Mouse (Mus musculus): Measurements from ENCODE around the gene Sp4.

Gene Sp4

DNA sequence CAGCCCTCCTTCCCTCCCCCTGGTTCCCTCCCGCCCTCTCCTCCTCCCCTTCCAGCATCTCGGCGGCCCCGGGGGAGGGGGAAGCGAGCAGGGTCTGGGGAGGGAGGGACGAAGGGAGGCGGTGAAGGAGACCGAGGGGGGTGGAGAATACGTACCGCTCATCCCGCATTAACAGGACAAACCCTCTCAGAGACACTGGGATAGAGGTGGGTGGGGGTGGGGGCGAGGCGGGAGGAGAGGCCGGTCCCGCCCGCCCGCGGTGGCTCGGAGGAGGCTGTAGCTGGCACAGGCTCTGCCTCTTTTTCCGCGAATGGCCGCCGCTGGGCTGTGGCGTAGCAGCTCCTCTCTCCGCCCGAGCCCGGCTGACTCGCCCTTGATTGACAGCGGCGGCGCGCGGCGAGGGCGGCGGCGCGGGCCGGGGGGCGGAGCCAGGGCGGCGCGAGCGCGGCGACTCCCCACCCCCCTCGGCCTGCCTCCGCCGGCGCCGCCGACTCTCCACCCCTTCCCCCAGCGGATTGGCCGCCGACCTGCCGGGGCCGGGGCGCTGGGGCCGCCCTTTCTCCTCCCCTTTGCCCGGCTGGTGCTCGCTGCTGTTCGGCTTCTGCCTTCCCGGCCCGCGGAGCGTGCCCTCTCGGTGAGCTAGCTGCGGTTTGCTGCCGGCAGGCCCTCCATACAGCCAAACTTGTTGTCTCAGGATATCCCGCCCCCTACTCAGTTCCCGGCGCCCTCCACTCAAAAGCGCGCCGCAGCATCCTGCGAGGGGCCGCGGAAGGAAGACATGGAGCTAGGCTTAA, at the start of gene Sp4:
Gene Sp4, minus strand, starts transcription at position 369 of the 794 bp plus-strand sequence.
- DNase-seq (ENCODE audit: low spot score in 2 of 2) = peak; percentile 92 to 93

DNA sequence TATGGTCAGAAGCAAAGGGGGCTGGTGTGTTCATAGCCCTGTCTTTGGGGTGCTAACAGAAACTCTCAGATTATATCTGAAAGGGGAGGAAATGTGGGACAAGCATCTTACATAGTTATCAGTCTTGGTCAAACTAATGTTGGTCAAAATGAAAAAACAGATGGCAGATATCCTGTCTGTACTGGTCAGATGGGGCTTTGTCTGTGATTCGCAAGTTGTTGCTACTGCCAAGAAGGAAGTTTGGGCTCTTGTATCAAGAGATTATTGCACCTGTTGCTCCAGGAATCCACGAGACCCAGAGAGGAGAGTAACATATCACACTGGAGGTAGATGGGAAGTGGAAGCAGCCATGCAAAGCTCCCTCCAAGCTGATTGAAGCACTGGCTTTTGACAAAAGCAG, 37.9 kb upstream of the Sp4 start:
- no peak for DNase-seq (ENCODE audit: low spot score in 2 of 2)

DNA sequence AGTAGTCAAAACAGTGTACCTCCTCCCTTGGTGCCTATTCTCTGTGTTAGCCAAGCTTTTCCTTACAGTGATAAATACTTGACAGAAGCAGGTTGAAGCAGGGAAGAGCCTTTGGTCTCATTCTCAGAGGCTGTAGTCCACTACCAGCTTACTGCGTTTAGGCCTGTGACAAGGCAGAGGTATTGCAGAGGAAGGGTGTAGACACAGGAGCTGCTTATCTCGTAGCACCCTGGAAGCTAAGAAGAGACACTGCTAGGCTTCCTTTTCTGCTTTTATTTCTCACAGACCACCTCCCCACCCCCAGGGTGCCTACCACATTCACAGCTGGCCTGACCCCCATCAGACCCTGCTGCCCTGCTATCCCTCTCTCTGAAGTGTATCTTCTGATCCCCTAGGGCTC, 37.0 kb upstream of the Sp4 start:
- DNase-seq (ENCODE audit: low spot score in 2 of 2) = no peak

DNA sequence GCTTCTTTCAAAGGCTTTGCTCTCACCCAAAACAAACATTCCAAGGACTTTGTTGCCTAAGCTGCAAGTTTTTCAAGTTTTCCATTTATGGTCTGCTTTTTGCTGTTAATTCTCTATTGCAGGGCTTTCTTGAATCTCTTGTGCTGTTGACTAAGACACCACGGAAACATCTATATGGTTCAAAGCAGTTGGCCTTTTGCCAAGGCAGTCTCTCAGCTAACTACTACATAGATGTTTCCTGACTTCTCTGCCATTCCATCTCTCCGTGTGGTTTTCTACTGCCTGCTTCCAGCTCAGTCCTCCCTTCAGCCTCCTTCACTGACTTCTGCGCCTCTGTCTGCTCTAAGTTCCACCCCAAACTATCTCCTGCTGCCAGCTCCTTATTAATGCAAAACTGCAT, 36.1 kb upstream of the Sp4 start:
- no peak for DNase-seq (ENCODE audit: low spot score in 2 of 2)

DNA sequence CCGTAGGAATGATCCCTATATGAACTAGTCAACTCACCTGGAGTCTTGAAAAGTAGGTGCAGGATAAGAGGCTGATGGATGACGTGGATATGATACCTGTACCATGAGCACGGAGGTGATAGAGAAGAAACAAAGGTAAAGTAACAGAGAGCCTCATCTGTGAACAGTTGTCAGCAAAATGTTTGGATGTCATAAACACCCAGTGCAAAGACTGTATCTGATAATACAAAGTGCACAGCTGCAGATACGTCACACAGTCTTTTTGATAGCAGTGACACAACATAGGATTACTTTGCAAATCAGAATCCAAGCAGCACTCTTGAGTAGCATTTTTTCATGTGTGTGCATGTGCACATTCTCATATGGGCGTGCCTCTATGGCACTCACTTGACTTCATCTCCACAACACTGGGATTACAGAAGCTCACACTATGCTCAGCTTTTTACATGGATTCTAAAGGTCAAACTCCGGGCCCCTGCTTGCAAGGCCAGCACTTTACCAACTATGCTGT, 27.6 kb upstream of the Sp4 start:
- DNase-seq (ENCODE audit: low spot score in 2 of 2) = no peak

DNA sequence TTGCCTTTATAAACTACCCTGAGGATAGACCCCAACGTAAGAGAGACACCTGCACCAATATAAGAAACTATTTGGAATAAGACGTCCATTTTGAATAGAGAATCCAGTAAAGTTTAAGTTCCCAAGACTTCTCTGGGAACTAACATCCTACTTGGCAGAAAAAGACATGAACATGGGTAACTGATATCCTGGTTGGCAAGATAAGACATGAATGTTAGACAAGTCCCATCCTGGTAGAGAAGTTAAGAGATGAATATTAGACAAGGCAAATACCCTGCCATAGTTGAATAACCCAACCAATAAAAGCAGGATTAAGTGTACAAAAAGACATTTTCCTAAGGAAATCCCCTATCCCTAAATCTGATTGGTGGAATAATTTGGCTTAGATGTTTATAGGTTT, 26.3 kb upstream of the Sp4 start:
- DNase-seq (ENCODE audit: low spot score in 2 of 2) = no peak

DNA sequence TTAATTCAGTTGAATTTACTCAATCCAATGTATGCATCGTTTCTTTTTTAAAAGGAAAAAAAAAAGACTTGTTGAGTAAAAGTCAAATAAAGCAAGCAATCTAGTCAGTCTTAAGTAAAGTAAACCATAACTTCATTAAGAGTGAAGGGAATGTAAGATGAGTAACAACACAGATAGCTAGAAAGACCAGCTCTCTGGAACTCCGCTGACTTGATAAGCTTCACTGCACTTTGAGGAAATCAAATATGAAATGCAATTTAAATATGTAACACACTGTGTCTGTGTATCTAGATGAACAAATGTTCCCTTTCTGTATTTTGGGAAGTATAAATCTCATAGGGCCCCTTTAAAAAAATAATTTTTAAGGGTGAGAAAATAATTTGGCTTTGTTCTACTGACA, 24.9 kb upstream of the Sp4 start:
- DNase-seq (ENCODE audit: low spot score in 2 of 2) = no peak

DNA sequence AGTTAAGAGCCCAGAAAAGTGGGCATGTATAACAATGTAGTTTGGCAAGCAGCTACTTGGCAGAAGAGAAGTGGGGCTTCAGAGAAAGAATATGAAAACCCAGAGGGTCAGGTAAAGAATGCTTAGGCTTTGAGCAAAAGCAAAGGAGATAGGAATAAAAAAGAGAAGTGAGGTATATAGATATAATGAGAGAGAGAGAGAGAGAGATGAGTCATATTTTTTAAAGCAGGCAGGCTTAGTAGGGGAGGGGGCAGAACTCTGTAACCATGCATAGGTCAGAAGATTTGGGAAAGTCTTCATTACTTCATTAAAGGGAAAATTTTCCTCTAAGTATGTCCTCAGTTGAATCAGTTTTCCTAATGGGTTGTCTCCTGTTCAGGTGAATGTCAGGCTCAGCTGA, 18.8 kb upstream of the Sp4 start:
- DNase-seq (ENCODE audit: low spot score in 2 of 2) = no peak

DNA sequence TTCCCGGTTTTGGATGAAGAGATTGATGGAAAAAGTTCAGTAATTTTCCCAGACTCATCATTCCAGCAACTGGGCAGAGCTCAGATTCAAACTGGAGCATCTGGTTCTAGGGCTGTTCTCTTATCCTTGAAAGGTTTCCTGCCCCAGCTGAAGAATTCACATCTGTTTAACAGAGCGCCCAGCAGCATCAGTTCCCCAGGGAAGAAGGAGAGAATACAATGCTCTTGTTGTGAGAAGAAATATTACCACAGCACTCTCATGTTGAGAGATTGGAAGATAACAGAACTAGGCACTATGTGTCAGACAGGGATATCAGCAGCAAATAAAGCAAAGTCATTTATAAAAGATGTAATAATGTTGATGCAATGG, 13.2 kb upstream of the Sp4 start:
- DNase-seq (ENCODE audit: low spot score in 2 of 2) = no peak

DNA sequence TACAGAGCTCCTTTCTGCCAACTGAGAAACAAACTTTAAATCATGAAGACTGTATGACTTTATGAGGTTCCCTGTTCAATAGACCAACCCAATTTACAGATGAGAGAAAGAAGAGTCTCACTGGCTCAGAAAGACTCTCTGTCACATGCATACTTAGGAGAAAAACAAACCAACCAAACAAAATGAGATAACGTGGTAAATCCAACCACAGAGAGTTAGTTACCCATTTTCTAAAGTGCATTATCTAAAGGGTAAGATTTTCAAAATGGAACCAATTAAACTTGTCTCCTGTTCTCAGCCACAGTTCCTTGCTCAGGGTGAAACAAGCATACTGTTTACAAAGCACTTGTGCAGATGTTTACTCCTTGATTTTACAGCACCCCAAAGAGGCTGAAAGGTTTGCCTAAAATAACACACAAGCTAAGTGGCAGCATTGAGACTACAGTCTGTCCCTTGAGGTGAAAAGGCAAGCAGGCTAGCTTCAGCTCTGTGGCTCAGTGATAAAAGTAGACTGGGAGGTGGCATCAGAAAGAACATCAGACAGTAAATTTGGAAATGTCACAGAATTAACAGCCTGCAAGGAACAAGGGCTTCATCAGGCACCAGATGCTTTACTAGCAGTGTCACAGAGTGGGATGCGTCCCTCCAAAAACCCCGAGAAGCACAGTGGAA, 12.7 kb upstream of the Sp4 start:
- no peak for DNase-seq (ENCODE audit: low spot score in 2 of 2)

DNA sequence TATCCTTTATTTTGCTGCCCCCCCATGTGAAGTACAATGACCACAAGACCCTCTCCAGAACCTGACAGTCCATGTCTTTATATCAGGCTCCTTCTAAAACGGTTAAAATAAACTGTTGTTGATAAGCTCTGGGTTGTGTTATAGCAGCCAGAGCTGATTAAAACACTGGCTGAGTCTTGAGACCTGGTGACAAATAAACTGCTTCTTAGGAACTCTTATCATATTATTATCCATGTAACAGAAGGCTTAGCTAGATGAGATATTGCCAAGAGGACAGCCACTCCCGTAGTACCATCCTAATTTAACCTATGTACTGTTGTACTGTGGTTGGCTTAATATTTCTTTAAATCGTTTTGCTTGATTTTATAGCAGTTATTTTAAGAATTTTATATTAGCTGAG, 2.3 kb upstream of the Sp4 start:
- peak in 1 of 2 experiments; percentile 9 for DNase-seq (ENCODE audit: low spot score in 2 of 2)

DNA sequence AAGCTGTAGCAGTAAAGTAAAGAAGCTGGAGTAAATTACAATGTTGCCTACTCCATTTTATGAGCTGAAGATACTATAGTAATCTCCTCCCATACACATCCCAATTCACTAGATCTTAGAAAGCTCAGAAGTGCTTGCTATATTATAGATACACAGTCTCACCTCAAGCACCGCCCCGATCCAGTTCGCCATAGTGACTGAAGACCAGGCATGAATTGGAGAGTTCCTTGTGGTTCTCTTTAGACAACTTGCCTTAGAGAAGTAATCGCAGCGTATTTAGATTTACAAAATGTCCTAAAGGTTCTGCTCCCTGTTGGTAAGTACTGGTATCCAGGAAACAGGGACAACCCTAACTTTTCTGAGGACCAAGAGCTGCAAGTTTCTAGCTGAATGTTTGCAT, 1.8 kb upstream of the Sp4 start:
- DNase-seq (ENCODE audit: low spot score in 2 of 2) = peak in 1 of 2 experiments; percentile 20

DNA sequence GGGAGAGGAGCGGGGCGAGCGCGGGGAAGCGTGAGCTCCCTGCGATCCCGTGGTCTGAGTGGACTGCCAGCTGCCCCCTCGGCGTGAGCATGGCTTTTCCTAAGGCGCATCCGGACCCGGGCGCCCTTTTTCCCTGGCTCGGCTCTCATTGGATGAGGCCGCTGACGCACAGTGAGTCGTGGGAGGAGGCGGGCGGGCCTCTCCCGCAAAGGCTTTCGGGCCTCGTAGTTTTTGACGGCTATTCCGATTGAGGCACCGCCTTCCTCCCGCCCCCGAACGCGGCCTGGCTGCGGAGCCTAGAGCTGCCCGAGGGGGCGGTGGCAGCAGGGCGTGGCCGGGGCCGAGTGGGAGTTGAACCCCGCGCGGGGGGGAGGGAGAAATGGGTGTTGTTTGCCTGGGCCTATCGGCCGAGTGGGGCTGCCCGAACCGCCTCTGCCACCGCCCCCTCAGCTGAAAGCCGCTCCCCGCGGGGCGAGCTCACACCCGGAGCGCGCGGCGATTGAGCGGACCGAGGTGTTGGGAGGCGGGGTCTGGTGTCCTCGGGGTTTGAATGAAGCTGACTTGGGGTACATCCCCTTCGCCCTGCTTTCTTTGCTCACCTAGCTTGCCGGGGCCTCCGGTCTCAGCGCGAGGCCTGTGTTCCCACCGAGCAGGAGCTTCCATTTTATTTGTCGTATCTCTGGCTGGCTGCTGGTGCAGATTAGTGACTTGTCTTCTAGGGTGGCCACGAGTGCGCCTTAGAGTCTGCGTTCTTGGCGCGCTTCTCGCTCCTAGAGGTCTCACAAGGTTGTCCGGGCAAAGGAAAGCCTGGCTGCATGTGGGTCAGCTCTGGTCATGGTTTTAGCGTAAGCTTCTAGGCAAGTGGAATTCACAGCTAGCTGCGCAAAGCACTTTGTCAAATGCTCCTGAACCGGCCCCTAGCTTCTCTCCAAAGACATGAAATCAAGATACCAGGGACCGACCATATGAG, 911 bp upstream of the Sp4 start:
- DNase-seq (ENCODE audit: low spot score in 2 of 2) = peak; percentile 100

DNA sequence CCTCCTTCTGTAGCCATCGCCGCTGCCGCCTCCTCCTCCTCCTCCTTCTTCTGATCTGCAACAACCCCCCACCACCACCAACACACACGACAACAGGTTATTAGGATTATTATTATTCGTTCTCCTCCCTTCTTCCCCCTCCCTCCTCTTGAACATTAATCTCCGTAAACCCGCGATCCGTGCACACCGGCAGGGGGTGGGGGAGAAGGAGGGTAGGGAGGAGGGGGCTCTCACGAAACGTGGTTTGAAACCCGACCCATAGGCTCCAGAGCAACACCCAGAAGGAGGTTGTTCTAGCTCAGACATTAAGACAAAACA, 527 bp downstream of the Sp4 start:
- no peak for DNase-seq (ENCODE audit: low spot score in 2 of 2)

DNA sequence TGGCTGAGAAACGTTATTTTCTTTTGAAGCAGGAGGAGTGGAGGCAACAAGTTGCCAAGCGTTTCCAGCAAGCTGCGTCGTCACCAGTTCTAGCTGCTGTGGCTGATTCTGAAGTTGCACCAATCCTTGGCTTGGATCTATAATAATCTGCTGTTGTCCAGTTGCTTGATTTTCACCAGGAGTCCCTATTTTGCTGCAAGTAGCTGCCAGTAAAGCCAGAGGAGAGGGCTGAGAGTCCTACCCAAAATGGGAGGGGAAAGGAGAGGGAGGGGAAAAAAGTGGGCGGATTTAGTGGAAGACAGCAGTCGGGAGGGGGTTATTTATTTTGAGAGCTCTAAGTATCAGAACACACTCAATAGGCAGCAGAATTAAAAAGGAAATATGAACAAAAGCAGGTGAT, 1.3 kb downstream of the Sp4 start:
- DNase-seq (ENCODE audit: low spot score in 2 of 2) = peak; percentile 40 to 50

DNA sequence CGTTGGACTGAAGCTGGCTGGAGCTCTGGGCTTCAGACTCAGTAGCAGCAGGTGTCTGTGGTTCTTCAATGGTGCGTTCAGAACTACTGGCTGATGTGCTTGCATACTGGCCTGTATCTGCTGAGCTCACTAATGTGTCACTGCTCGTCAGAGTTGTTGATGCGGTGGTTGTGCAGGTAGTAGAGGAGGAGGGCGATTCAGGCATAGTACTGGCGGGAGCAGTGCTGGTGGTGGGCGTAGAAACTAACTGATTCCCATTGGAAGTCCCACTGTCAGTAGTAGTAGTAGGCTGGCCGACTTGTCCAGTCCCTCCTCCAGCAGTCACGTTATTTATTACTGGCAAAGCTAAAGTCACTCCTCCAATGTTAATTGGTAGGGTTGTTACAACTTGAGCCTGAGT, 2.1 kb downstream of the Sp4 start:
- DNase-seq (ENCODE audit: low spot score in 2 of 2) = no peak

DNA sequence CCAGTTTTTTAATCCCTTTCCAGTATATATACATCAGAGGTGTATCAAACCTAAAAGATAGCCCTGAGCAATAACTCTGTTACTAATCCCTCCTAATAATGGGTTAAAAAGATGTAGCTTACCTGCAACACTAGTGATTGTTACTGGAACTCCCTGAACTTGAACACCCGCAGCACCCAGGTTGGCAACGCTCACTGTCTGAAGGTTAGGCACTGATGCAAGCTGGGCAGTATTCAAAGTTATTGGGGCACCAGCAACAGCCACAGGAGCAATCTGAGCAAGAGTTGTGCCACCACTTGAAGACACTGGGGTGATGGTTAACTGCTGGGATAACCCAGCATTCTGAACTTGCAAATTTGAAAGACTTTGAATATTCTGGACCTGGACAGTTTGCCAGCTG, 2.7 kb downstream of the Sp4 start:
- DNase-seq (ENCODE audit: low spot score in 2 of 2) = no peak

DNA sequence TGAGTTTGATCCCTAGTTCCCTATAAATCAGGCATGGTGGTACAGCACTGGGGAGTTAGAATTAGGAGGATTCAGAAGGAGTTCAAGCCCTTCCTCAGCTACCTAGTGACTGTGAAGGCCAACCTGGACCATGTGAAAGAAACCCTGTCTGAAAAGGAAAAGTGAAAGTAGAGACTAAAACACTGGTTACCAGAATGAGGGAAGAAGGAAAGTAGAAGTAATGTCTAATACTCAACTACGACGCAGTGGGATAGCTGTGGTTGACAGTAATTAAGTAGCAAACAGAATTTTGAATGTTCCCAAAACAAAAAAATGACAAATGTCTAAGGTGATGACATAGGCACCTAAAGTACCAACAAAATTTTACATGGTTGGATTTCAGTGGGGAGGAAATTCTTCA, 5.0 kb downstream of the Sp4 start:
- DNase-seq (ENCODE audit: low spot score in 2 of 2) = peak in 1 of 2 experiments; percentile 28

DNA sequence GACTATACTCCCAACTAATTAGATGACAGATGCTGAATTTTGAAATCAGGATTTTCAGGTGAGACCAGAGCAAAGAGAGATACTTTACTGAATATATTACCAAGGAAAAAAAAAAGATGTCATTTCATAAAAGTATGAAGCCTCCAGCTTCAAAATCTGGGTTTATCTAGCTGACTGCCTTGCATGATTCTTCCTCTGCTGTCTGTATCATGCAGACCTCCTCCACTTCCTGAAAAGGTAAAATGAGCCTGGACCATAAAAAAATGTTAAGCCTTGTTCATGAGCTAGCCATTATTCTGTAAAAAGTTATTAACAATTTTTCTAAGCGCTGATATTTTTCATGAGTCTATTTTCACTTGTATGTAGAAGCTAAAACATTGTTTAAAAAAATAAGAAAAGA, 5.4 kb downstream of the Sp4 start:
- DNase-seq (ENCODE audit: low spot score in 2 of 2) = no peak

DNA sequence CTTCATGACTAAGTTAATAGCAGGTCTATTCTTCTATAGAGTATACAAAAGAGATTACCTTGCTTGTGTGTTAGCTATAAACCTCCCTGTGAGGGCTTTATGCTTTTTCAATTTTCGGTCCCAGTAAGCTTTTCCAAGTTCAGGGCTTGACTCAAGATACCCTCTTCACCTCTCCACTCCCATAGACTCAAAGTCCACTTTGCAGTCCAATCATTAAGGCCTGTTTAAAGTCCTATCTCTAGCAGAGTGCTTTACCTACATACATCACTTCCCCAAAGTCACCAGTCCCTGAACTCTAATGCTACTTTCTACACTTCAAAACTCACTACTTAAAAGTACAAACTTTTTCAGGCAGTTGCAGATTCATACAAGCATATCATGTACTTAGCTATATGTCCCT, 12.3 kb downstream of the Sp4 start:
- DNase-seq (ENCODE audit: low spot score in 2 of 2) = no peak

DNA sequence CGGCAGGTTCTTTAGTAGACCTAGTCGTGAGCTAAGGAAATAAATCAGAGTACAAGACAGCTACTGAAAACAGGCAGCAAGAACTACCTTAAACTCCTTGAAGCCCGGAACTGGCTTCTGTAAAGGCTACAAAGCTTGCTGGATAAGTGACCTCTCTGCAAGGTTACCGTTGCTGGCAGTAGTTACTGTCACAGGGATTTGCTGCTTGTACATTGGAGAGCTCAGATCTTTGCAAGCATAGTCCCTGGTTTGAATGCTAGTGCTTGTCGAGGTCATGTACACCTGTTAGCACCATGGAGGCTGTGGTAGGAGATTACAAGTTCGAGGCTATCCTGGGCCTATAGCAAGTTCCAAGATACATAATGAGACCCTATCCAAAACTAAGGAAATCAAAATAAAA, 16.1 kb downstream of the Sp4 start:
- DNase-seq (ENCODE audit: low spot score in 2 of 2) = no peak

DNA sequence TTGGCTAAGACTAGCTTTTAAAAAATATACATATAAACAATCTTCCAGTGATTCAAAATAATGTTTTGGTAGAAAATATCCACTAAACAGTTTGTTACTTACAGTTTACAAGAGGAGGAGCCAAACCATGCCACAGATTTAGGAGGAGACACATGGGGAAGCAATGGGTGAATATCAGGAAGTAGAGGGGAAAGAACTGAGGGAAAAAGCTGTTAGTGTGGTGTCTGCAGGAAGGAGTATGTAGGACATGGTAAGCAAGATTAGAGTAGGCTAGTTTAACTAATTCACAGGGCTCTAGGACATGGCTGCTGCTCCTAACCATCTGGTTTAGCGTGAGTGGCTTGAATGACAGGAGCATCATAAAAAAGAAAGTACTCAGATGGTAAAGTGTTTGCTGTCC, 19.3 kb downstream of the Sp4 start:
- no peak for DNase-seq (ENCODE audit: low spot score in 2 of 2)
